ENCODE assay signal across 8 mouse cellular contexts in the genomic region with DNA sequence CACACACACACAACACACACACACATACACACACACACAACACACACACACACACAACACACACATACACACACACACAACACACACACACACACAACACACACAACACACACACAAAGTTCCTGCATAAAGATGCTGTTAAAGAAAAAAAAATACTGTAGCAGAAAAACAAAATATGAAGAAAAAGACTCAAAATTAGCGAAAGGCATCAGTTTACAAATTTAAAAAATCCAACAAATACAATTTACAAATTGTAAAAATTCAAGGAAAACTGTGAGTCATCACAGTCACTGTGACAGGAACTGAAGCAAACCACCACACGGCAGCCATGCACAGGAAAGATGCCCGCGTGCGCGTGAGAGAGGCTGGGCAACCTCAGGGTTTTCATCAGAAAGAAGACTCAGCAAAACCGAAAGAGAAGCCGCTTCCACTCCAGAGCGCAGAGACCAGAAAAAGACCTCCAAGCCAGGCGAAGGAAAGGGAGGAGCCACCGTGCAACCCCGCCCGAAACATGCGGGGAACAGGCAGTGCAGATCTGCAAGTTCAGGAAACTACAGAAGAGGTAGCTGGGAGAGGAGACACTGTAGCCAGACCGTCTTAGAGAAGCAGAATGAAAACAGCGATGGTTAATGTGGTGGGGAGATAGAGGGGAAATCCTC. TPM values are rescaled to one million over a fixed set of nuclear protein-coding genes. Genes with fewer than 3 reads are reported as not detected.
DNase-seq lines count a peak whose midpoint lies in the region; ATAC-seq and TF ChIP-seq lines count a peak whose summit lies in the region.

No protein-coding gene starts in this region.

- 0 out of 2 replicates have a peak, but pooled peaks cover 3% of the 10 kb centered on the region for H3K4me1 ChIP-seq in intestine, embryonic 16.5 days (ENCODE audit: control insufficient read depth, insufficient read depth, low read length)
- peaks cover 37% of the 10 kb centered on the region for H3K4me1 ChIP-seq in thymus, adult 2 months (replicated peaks; ENCODE audit: control insufficient read depth, insufficient read depth, low read length)

- 49% methylated on average over 16 of the region's 16 CpGs for WGBS in intestine, embryonic 16.5 days
- 2% methylated on average over 16 of the region's 16 CpGs for WGBS in macrophage (ENCODE audit: missing documents)
- WGBS in thymus, adult 2 months: 2% methylated on average over 16 of the region's 16 CpGs

- H3K4me3 ChIP-seq in intestine, embryonic 16.5 days (ENCODE audit: low read length): peak overlapping the region; percentile 23
- no peak overlapping the region for H3K4me3 ChIP-seq in macrophage (ENCODE audit: inconsistent target)
- peak overlapping the region; percentile 11 for H3K4me3 ChIP-seq in thymus, adult 2 months (ENCODE audit: control insufficient read depth, insufficient read depth, low read length)

- TF ChIP-seq CTCF in thymus, adult 2 months (IDR thresholded peaks at IDR 0.05; ENCODE audit: borderline replicate concordance, control insufficient read depth, extremely low read depth, insufficient read depth, low read length, poor library complexity): 0 out of 2 replicates have a peak, but pooled peaks have one; percentile 41

- no peaks in the 10 kb centered on the region for H3K27me3 ChIP-seq in intestine, embryonic 16.5 days (replicated peaks; ENCODE audit: control insufficient read depth, insufficient read depth, low read length)
- H3K27me3 ChIP-seq in thymus, adult 2 months (ENCODE audit: control insufficient read depth, insufficient read depth, low read length): no peaks in the 10 kb centered on the region

- ATAC-seq in intestine, embryonic 16.5 days: peak; percentile 27; the same call in 1 of the 2 replicates

- H3K27ac ChIP-seq in intestine, embryonic 16.5 days (ENCODE audit: low read length): peak overlapping the region; percentile 24
- peak overlapping the region; percentile 92 for H3K27ac ChIP-seq in macrophage
- H3K27ac ChIP-seq in thymus, adult 2 months (ENCODE audit: control insufficient read depth, insufficient read depth, low read length): peak overlapping the region; percentile 61

- no peak overlapping the region for H3K9ac ChIP-seq in intestine, embryonic 16.5 days (ENCODE audit: low read depth, low read length)

- peak overlapping the region; percentile 47 for H3K4me2 ChIP-seq in intestine, embryonic 16.5 days (ENCODE audit: low read depth, low read length)

- H3K79me2 ChIP-seq in macrophage (ENCODE audit: inconsistent target): no peaks in the 10 kb centered on the region

- TF ChIP-seq POLR2A in thymus, adult 2 months (IDR thresholded peaks at IDR 0.05; ENCODE audit: control insufficient read depth, extremely low read depth, insufficient read depth, low read length, poor library complexity): 0 out of 2 replicates have a peak, but pooled peaks have one; percentile 44

- no peaks in the 10 kb centered on the region for H3K36me3 ChIP-seq in intestine, embryonic 16.5 days (ENCODE audit: control insufficient read depth, insufficient read depth, low read length)
- no peaks in the 10 kb centered on the region for H3K36me3 ChIP-seq in macrophage (ENCODE audit: inconsistent target)
- H3K36me3 ChIP-seq in thymus, adult 2 months (ENCODE audit: control insufficient read depth, insufficient read depth, low read length): no peaks in the 10 kb centered on the region

- H3K9me3 ChIP-seq in intestine, embryonic 16.5 days (ENCODE audit: control insufficient read depth, low read length): no peaks in the 10 kb centered on the region

- intact Hi-C loops in left cerebral cortex, postnatal 14 days (cut with DNase I): no loop called here

- DNase-seq in left cerebral cortex, postnatal 14 days (ENCODE audit: low spot score in 2 of 2): peak; percentile 65
- no peak for DNase-seq in left cerebral cortex, adult 8-10 months (ENCODE audit: low spot score in 2 of 2)
- DNase-seq in c-Kit-positive CD71-negative TER-119-negative erythroid progenitor cells, embryonic 14.5 days (ENCODE audit: low read depth): peak; percentile 60
- DNase-seq in thymus, adult 2 months: peak; percentile 82
- no peak for DNase-seq in cerebellum, postnatal 14 days
- no peak for DNase-seq in testis, postnatal 14 days (ENCODE audit: low spot score)

RNA-seq across cellular contexts. Expression of a gene that starts 14.4 kb away (rescaled TPM):
- 100 to 1,000 TPM; 197 to 200 TPM for total RNA-seq in left cerebral cortex, postnatal 14 days (2021)
- total RNA-seq in left cerebral cortex, adult 8-10 months (2022): 100 to 1,000 TPM; 214 to 238 (median 219) TPM
- 10.1 and 11.8 TPM in 2 replicates for polyA plus RNA-seq in intestine, embryonic 16.5 days (2015; fragmentation: Nextera tagmentation; extraction: Ambion mirVana)
- total RNA-seq in macrophage (2018; cell fraction: chromatin; rRNA removed): 100 to 1,000 TPM in 11 of 26 experiments, 10 to 100 TPM in 15; 20.7 to 218 (median 76.3) TPM
- total RNA-seq in macrophage (2018; cell fraction: cytosol; rRNA removed): 10 to 100 TPM in 25 of 26 experiments, 1 to 10 TPM in 1; 9.0 to 31.7 (median 19.1) TPM
- total RNA-seq in macrophage (2018; cell fraction: nucleus; rRNA removed): 10 to 100 TPM in 25 of 26 experiments, 1 to 10 TPM in 1; 9.3 to 73.5 (median 28.3) TPM
- 19.9 to 24.7 TPM (median 20.6 TPM) in 3 replicates for polyA plus RNA-seq in macrophage (2018)
- polyA plus RNA-seq in thymus, adult 2 months (2012; rRNA removed): 53.7 and 59.8 TPM in 2 replicates

RNA-seq across cellular contexts. Expression of a gene that starts 14.9 kb away (rescaled TPM):
- total RNA-seq in left cerebral cortex, postnatal 14 days (2021): 10 to 100 TPM; 37.0 to 47.7 TPM
- total RNA-seq in left cerebral cortex, adult 8-10 months (2022): 10 to 100 TPM; 39.5 to 43.1 (median 41.9) TPM
- 92.2 and 94.3 TPM in 2 replicates for polyA plus RNA-seq in intestine, embryonic 16.5 days (2015; fragmentation: Nextera tagmentation; extraction: Ambion mirVana)
- 10 to 100 TPM in 23 of 26 experiments, 1 to 10 TPM in 3; 8.6 to 56.3 (median 27.9) TPM for total RNA-seq in macrophage (2018; cell fraction: chromatin; rRNA removed)
- 10 to 100 TPM; 21.2 to 43.4 (median 35.7) TPM for total RNA-seq in macrophage (2018; cell fraction: cytosol; rRNA removed)
- total RNA-seq in macrophage (2018; cell fraction: nucleus; rRNA removed): 10 to 100 TPM in 25 of 26 experiments, 1 to 10 TPM in 1; 9.8 to 37.0 (median 20.1) TPM
- polyA plus RNA-seq in macrophage (2018): 37.7 to 52.9 TPM (median 41.3 TPM) in 3 replicates
- polyA plus RNA-seq in thymus, adult 2 months (2012; rRNA removed): 59.2 and 59.7 TPM in 2 replicates

Comparison
In these comparisons a context has a peak if more than half of its experiments do, and no peak if none do; other contexts are left out.
1. DNase-seq: peak in left cerebral cortex, postnatal 14 days (2 of 2), c-Kit-positive CD71-negative TER-119-negative erythroid progenitor cells, embryonic 14.5 days (single experiment) and thymus, adult 2 months (single experiment); none in left cerebral cortex, adult 8-10 months (0 of 2), cerebellum, postnatal 14 days (0 of 2) and testis, postnatal 14 days (single experiment).
2. H3K27ac ChIP-seq: peak in every context shown above with its lines; median percentile 92 in macrophage; 61 in thymus, adult 2 months; 24 in intestine, embryonic 16.5 days.